Mouse (Mus musculus) c-Kit-positive CD71-positive TER-119-positive erythroid progenitor cells, embryonic 14.5 days (primary cell): ENCODE measurements at regions not wholly inside any gene's neighbourhood (a gene's known extent, or its start where the extent isn't known, plus 50 kb on each side); places are given as distances from the start of the nearest gene placed in this dataset.

Experiments
- DNase-seq: peaks from one replicate; pipeline ENCODE4 v3.0.0-alpha.2; 2013; ENCODE audit warnings: low spot score

GRCm38 (mm10) chr1:168008216-168008615 is 319.2 kb downstream of the Lmx1a start:
- DNase-seq = no peak

GRCm38 (mm10) chr1:168010416-168010815 is 321.4 kb downstream of the Lmx1a start:
- no peak for DNase-seq

GRCm38 (mm10) chr1:168012069-168012468 is 323.0 kb downstream of the Lmx1a start:
- no peak for DNase-seq

GRCm38 (mm10) chr1:168012611-168013010 is 323.6 kb downstream of the Lmx1a start:
- no peak for DNase-seq

- no peak for DNase-seq
These were observed 327.4 kb downstream of the Lmx1a start for GRCm38 (mm10) chr1:168016375-168016890.

GRCm38 (mm10) chr1:168026481-168026880 is 337.4 kb downstream of the Lmx1a start:
- no peak for DNase-seq

- no peak for DNase-seq
These were observed 355.7 kb downstream of the Lmx1a start for GRCm38 (mm10) chr1:168044765-168045164.

- no peak for DNase-seq
These were observed 357.3 kb downstream of the Lmx1a start for GRCm38 (mm10) chr1:168046347-168046746.

- no peak for DNase-seq
These were observed 357.7 kb downstream of the Lmx1a start for GRCm38 (mm10) chr1:168046749-168047148.

GRCm38 (mm10) chr1:168049965-168050364 is 360.9 kb downstream of the Lmx1a start:
- no peak for DNase-seq

- no peak for DNase-seq
These were observed 367.4 kb downstream of the Lmx1a start for GRCm38 (mm10) chr1:168056479-168056878.

- no peak for DNase-seq
These were observed 368.4 kb downstream of the Lmx1a start for GRCm38 (mm10) chr1:168057479-168057878.

GRCm38 (mm10) chr1:168058769-168059168 is 369.7 kb downstream of the Lmx1a start:
- DNase-seq = no peak

GRCm38 (mm10) chr1:168064065-168064664 is 367.9 kb downstream of the Pbx1 start:
- no peak for DNase-seq

- DNase-seq = no peak
These were observed 366.4 kb downstream of the Pbx1 start for GRCm38 (mm10) chr1:168065598-168066041.

- no peak for DNase-seq
These were observed 365.3 kb downstream of the Pbx1 start for GRCm38 (mm10) chr1:168066810-168067209.

GRCm38 (mm10) chr1:168068003-168068919 is 363.8 kb downstream of the Pbx1 start:
- no peak for DNase-seq

- no peak for DNase-seq
These were observed 363.0 kb downstream of the Pbx1 start for GRCm38 (mm10) chr1:168068920-168069590.
